Mouse (Mus musculus) left cerebral cortex, postnatal 10 days (tissue): Measurements from ENCODE around the gene 3110040M04Rik. TPM values are rescaled to one million over a fixed set of nuclear protein-coding genes. Genes with fewer than 3 reads are reported as not detected.
A peak's percentile ranks its signal among the peaks of the same experiment; 100 is the strongest.
"Not testable (repeated sequence)": the region's sequence is repeated elsewhere in the genome, so short reads cannot be mapped to it uniquely, and the experiment has no call there.

ENCODE experiments used
- DNase-seq, 2 experiments: peaks; one replicate each; pipeline ENCODE4 v3.0.0; 2021 to 2022; ENCODE audit warnings: low spot score in 2 of 2, mixed read lengths in 1 of 2; ENCODE audit errors: extremely low spot score in 1 of 2
- intact Hi-C: fragments of 180-260 bp; cut with DNase I; formaldehyde crosslinking; loops from one replicate; pipeline ENCODE4 v1.15.1; 2025
- total RNA-seq, 2 experiments: library from RNA; stranded (reverse); gene quantifications; 2 replicates each; pipeline ENCODE4 v1.2.3; 2021

3110040M04Rik gene
- not detected for total RNA-seq

GRCm38 (mm10) chr1:151203818-151204217, at the start of gene 3110040M04Rik:
3110040M04Rik (plus strand) TSS chr1:151204121.
- intact Hi-C loops, DNase-seq: not testable (repeated sequence)

GRCm38 (mm10) chr1:151154131-151154530, 49.8 kb upstream of the 3110040M04Rik start:
- intact Hi-C loops: loop anchor here (5.0 kb wide), 1 partner anchor 72 kb away; no protein-coding TSS in a partner anchor
- DNase-seq: not testable (repeated sequence)

GRCm38 (mm10) chr1:151156129-151156528, 47.8 kb upstream of the 3110040M04Rik start:
- DNase-seq: no peak
- intact Hi-C loops: no loop called here

GRCm38 (mm10) chr1:151156777-151157632, 46.9 kb upstream of the 3110040M04Rik start:
- no peak for DNase-seq
- intact Hi-C loops: no loop called here

- no peak for DNase-seq
- intact Hi-C loops: no loop called here
These were observed 45.7 kb upstream of the 3110040M04Rik start for GRCm38 (mm10) chr1:151157963-151158856.

- intact Hi-C loops: no loop called here
- no peak for DNase-seq
These were observed 44.9 kb upstream of the 3110040M04Rik start for GRCm38 (mm10) chr1:151158857-151159510.

- intact Hi-C loops: no loop called here
- DNase-seq: no peak
These were observed 37.9 kb upstream of the 3110040M04Rik start for GRCm38 (mm10) chr1:151166031-151166430.

GRCm38 (mm10) chr1:151167297-151168047, 36.4 kb upstream of the 3110040M04Rik start:
- intact Hi-C loops: no loop called here
- DNase-seq: no peak

- no peak for DNase-seq
- intact Hi-C loops: no loop called here
These were observed 35.3 kb upstream of the 3110040M04Rik start for GRCm38 (mm10) chr1:151168637-151169036.

GRCm38 (mm10) chr1:151171572-151172461, 32.1 kb upstream of the 3110040M04Rik start:
- intact Hi-C loops: no loop called here
- DNase-seq: peak in 1 of 2 experiments; percentile 26

- intact Hi-C loops: no loop called here
- DNase-seq: no peak
These were observed 26.6 kb upstream of the 3110040M04Rik start for GRCm38 (mm10) chr1:151177030-151177936.

- intact Hi-C loops: no loop called here
These were observed 26.0 kb upstream of the 3110040M04Rik start for GRCm38 (mm10) chr1:151177937-151178271.

GRCm38 (mm10) chr1:151178505-151179083, 25.3 kb upstream of the 3110040M04Rik start:
- DNase-seq: no peak
- intact Hi-C loops: no loop called here

More at GRCm38 (mm10) chr1:151177937-151178271, 26.0 kb upstream of the 3110040M04Rik start:
- no peak for DNase-seq

- intact Hi-C loops: no loop called here
These were observed 23.8 kb upstream of the 3110040M04Rik start for GRCm38 (mm10) chr1:151180167-151180566.

GRCm38 (mm10) chr1:151182266-151182665, 21.7 kb upstream of the 3110040M04Rik start, which contains the start of gene Gm47985:
Gm47985 (plus strand) TSS chr1:151182537.
- intact Hi-C loops, DNase-seq: not testable (repeated sequence)

More at GRCm38 (mm10) chr1:151180167-151180566, 23.8 kb upstream of the 3110040M04Rik start:
- DNase-seq: no peak

- intact Hi-C loops, DNase-seq: not testable (repeated sequence)
These were observed 17.7 kb upstream of the 3110040M04Rik start for GRCm38 (mm10) chr1:151186186-151186585.
